Mouse (Mus musculus) cerebral cortex, adult 2 months (tissue): Measurements from ENCODE around the gene Map4k5.

Source experiments
- WGBS: fragments of 180-500 bp; shearing (Covaris S2); methylation state at CpG from one replicate; pipeline ENCODE4 v1.1.7; 2018; 5-methylcytosine and 5-hydroxymethylcytosine counted together

The Map4k5 gene

GRCm38 (mm10) chr12:69892371-69893251, at the start of gene Map4k5, which contains the start of gene Atl1:
Gene Map4k5 (minus strand): TSS chr12:69893200.
Gene Atl1 (plus strand): TSS chr12:69892614.
- under 1% methylated on average over 118 of the region's 118 CpGs for WGBS

GRCm38 (mm10) chr12:69941655-69942329, 48.8 kb upstream of the Map4k5 start:
- 71% methylated on average over 1 of the region's 1 CpGs for WGBS

GRCm38 (mm10) chr12:69939291-69939690, 46.3 kb upstream of the Map4k5 start:
- WGBS = 69% methylated on average over 2 of the region's 2 CpGs

GRCm38 (mm10) chr12:69937731-69938130, 44.7 kb upstream of the Map4k5 start:
- WGBS = 61% methylated on average over 5 of the region's 5 CpGs

GRCm38 (mm10) chr12:69926716-69927115, 33.7 kb upstream of the Map4k5 start:
- WGBS = 56% methylated on average over 7 of the region's 7 CpGs

- 24% methylated on average over 5 of the region's 5 CpGs for WGBS
Observed at GRCm38 (mm10) chr12:69924012-69924411, 31.0 kb upstream of the Map4k5 start.

GRCm38 (mm10) chr12:69923603-69924002, 30.6 kb upstream of the Map4k5 start:
- 54% methylated on average over 3 of the region's 3 CpGs for WGBS

- WGBS = 77% methylated on average over 3 of the region's 3 CpGs
Observed at GRCm38 (mm10) chr12:69923128-69923527, 30.1 kb upstream of the Map4k5 start.

GRCm38 (mm10) chr12:69922099-69922498, 29.1 kb upstream of the Map4k5 start:
- 94% methylated on average over 1 of the region's 1 CpGs for WGBS

GRCm38 (mm10) chr12:69917870-69918269, 24.9 kb upstream of the Map4k5 start:
- WGBS = 72% methylated on average over 2 of the region's 2 CpGs

GRCm38 (mm10) chr12:69912737-69913136, 19.7 kb upstream of the Map4k5 start:
- WGBS = 72% methylated on average over 7 of the region's 7 CpGs

GRCm38 (mm10) chr12:69911906-69912305, 18.9 kb upstream of the Map4k5 start:
- 90% methylated on average over 7 of the region's 7 CpGs for WGBS

- 22% methylated on average over 19 of the region's 19 CpGs for WGBS
Observed at GRCm38 (mm10) chr12:69908511-69908900, 15.5 kb upstream of the Map4k5 start.

GRCm38 (mm10) chr12:69907667-69908510, 14.9 kb upstream of the Map4k5 start:
- 9% methylated on average over 30 of the region's 30 CpGs for WGBS

GRCm38 (mm10) chr12:69904991-69905390, 12.0 kb upstream of the Map4k5 start:
- 62% methylated on average over 2 of the region's 2 CpGs for WGBS

GRCm38 (mm10) chr12:69898119-69898518, 5.1 kb upstream of the Map4k5 start:
- WGBS = 91% methylated on average over 4 of the region's 4 CpGs

- WGBS = 86% methylated on average over 2 of the region's 2 CpGs
Observed at GRCm38 (mm10) chr12:69895046-69895445, 2.0 kb upstream of the Map4k5 start.

GRCm38 (mm10) chr12:69893927-69894326, 927 bp upstream of the Map4k5 start:
- WGBS = 54% methylated on average over 6 of the region's 6 CpGs

- 19% methylated on average over 3 of the region's 3 CpGs for WGBS
Observed at GRCm38 (mm10) chr12:69891721-69892120, 1.3 kb downstream of the Map4k5 start.

- WGBS = 9% methylated on average over 5 of the region's 5 CpGs
Observed at GRCm38 (mm10) chr12:69890476-69890875, 2.5 kb downstream of the Map4k5 start.

GRCm38 (mm10) chr12:69890051-69890450, 2.9 kb downstream of the Map4k5 start:
- WGBS = 20% methylated on average over 6 of the region's 6 CpGs

GRCm38 (mm10) chr12:69888345-69888744, 4.7 kb downstream of the Map4k5 start:
- WGBS = 12% methylated on average over 1 of the region's 1 CpGs
